Mouse (Mus musculus) B cell, adult 2 months (primary cell): Measurements from ENCODE around the gene Cd164.

Experiments used
- DNase-seq, 2 experiments: peaks; one replicate each; pipeline ENCODE4 v3.0.0; 2022

Gene Cd164

DNA sequence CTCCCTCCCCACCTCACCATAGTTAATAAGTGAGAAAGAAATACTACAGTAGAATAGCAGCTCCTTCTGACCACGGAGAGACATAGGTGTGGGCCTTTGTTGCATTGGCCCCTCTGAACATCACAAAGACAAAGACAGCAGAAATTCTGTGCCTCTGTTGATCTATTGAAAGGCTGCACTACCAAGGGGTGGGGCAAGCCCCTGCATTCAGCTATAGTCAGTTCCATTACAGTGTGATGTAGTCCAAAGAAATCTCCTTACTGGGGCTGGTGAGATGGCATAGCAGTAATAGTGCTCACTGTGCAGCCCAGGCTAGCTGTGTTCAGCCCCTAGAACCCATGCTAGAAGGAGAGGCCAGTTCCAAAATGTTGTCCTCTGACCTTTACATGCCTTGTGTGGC, 14.2 kb upstream of the Cd164 start:
- DNase-seq = no peak

DNA sequence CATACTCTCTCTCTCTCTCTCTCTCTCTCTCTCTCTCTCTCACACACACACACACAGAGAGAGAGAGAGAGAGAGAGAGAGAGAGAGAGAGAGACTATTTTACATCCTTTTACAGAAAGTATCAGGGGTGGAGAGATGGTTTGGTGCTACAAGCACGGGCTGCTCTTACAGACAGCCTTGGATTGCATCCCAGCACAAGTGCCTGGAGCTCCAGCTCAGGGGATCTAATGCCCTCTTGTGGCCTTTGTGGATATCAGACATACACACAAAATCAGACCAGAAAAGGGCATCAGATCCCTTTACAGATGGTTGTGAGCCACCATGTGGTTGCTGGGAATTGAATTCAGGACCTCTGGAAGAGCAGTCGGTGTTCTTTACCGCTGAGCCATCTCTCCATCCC, 13.8 kb upstream of the Cd164 start:
- DNase-seq = peak; percentile 58 to 65

DNA sequence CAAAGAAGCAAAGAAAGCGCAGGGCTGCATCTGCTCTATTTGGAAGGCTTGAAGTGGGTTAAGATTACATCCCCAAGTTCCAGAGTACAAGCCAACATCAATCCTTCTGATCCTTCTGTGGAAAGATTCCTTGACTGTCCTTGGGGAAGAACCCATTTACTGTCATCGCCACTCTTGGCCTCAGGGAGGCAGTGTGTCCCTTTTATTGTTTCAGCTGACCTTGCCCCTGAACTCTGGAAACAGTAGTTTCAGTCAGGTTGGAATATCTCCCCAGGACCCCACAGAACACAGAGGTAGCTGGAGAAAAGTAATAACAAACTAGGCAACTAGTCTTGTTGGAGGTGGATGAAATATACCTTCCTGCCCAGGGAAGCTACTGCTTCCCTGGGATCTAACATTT, 10.1 kb upstream of the Cd164 start:
- DNase-seq = peak; percentile 60 to 63

DNA sequence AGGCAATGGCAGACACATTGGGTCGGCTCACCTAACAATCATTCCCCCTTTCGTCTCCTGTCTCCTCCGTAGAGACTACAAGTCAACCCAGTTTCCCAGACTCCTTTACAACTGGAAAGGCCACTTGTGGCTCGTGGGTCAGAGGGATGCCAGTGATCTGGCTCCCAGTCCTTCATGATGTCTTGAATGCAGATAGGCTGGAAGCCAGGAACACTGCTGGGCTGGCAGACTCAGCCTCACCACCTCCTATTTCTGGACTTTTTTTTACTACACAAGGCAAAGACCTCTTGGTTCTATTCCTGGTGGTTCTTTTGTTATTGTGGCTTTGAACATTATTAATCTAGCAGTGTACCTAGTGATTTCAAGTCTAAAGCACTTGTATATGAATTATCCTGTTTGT, 4.9 kb upstream of the Cd164 start:
- no peak for DNase-seq

DNA sequence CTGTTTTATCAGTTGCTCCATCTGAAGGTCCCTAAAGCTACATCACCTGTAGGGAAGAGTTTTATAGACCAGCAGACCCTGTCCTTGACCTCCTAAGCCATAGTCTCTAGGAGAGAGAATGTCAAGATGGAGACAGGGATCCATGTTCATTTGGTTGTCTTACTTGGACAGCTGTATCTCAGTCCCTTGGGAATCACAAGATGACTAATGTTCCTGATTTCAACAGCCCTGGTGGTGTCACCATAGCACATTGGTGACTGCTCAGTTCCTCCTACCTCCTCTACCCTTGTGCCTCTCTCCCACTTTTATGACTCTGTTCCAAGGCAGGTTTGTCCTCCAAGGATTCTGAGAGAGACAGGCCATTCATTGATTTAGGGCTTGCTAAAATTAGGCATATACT, 4.3 kb upstream of the Cd164 start:
- DNase-seq = no peak

DNA sequence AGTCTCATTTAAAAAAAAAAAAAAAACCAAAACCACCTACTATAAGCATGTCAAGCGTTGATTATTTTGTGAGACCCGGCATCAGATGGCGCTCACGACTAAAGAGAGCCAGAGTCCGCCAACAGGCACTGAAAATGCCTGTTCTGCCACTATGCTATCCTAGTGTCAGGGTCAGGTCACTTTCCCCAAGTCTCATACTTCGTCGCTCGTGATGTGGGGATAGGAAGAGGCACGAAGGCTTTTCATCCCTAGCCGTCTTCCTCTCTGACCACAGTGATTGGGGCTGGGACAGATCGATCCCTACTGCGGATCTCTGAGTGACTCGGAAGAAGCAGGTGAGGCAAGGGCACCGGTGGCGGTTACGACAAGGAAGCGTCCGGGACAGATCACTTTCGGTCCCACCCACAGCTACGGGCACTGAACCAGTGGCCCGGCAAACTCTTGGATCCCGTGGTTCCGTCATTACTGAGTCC, 670 bp upstream of the Cd164 start:
- peak; percentile 84 to 87 for DNase-seq

DNA sequence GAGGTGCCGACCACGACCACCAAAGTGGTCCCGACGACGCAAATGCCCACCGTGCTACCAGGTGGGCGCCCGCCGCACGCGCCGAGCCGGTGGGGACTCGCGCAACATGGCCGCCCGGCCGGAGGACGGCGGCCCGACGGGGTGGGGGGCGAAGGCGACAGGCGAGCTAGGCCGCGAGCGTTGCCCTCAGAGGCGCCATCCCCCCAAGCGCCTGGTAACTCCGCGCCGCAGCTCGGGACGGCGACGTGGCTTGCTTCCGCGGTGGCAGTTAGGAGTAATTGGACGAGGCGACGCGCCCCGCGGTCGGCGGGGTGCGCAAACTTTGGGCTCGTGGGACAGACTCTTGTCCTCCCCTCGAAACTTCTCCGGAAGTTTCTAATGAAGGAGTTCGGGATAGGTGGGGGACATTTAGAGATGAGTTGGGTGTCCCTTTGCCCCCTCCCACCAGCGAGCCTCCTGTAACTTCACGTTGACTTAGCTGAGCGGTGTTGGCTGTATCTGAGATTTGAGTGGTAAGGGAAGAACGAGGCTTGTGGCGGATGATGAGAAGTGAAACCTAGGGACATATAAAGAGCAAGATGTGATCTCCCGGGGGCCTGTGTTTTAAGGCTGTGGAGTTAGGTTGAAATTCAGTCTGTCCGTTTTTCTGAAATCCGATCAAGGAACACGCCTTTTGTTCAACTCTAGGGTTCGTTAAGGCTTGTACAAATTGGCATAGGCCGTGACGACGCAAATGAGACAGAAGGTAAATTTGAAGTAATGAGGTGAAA, 611 bp downstream of the Cd164 start:
- peak; percentile 70 to 77 for DNase-seq

DNA sequence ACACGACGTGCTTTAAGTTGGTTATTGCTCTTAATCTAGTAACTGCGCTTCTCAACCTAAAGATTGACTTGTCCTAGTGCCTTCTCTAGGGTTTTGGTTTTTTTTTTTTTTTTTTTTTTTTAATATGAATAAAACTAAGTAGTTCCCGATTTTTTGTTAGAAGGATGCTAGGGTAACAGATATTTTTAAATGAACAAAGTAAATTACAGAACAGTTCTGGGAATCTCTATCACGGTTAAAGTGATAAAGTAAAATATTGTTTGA, 1.1 kb downstream of the Cd164 start:
- no peak for DNase-seq

DNA sequence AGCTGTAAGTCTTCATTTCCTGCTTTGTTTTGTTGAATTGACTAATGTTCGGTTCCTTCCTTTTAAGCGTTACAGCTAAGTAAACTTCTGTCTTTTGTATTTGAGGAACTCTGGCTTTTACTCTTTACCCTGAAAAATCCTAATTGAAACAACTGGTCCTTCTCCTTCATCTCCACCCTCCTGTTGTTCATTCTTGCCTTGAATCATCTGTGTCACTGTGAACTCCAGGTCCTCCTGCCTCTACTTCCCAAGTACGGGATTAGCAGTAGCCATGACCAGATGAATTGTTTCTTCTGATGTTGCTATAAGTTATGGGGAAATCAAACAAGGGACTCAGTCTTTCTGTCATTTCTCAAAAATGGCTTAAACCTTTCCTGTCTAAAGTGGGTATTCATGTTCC, 4.2 kb downstream of the Cd164 start:
- no peak for DNase-seq

DNA sequence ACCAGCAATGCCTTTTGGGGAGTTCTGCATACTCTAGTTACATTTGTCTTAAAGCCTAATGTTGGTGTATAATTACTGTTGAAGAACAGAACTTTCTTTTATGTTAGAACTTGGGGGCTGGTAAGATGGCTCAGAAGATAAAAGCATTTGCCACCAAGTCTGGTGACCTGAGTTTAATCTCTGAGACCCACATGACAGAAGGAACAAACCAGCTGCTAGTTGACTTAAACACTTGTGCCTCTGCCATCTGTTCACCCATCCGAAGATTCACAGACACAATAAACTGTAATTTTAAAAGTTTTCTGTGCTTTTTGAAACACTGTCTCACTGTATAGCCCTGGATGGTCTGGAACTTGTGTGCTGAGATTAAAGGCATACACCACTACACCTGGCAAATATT, 6.5 kb downstream of the Cd164 start:
- no peak for DNase-seq

DNA sequence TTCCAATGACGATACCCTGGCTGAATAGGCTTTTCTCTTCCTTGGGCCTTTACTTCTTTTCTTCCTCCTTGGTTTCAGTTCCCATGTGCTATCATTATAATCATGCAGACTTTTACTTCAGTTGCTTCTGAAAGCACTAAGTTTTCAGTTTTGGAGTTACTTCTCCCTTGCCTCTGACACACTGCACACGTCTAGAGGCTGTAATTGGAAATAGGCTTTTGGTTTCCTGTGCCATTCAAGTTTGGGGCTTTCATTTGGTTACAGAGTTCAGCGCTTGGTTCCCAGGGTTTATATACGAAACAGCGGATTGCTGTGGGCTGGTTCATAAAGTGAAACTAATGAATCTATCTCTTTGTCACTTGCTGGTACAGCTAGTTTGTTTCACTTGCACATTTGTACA, 10.8 kb downstream of the Cd164 start:
- no peak for DNase-seq

DNA sequence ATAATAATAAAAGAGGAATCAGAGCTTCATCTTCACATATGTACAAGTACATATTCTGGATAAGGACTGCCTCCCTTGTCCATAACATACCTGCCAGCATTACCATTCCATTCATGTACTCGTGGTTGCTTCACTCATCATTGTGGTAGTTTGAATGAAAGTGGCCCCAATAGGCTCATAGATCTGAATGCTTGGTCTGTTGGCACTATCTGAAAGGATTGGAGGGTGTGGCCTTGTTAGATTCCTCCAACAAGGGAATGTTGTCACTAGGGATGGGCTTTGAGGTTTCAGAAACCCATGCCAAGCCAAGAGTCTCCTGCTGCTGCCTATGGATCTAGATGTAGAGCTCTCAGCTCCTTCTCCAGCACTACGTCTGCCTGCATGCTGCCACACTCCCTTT, 16.8 kb downstream of the Cd164 start:
- DNase-seq = no peak

DNA sequence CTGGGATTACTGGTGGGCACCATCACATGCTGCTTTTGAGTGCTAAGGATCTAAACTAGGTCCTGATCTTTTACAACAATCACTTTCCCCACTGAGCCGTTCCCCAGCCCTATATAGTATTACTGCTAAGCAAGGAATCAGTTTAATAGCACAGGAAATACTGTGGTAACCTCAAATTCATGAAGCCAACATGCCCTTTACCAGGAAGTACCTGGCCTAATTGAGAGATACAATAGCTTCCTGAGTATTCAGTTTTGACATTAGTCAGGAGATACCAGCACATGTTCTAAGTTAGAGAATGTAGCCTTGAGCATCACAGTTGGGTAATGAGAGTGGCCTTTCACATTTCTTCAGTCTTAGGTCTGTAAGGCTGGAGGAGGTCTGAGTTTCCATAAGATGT, 17.5 kb downstream of the Cd164 start:
- DNase-seq = no peak

DNA sequence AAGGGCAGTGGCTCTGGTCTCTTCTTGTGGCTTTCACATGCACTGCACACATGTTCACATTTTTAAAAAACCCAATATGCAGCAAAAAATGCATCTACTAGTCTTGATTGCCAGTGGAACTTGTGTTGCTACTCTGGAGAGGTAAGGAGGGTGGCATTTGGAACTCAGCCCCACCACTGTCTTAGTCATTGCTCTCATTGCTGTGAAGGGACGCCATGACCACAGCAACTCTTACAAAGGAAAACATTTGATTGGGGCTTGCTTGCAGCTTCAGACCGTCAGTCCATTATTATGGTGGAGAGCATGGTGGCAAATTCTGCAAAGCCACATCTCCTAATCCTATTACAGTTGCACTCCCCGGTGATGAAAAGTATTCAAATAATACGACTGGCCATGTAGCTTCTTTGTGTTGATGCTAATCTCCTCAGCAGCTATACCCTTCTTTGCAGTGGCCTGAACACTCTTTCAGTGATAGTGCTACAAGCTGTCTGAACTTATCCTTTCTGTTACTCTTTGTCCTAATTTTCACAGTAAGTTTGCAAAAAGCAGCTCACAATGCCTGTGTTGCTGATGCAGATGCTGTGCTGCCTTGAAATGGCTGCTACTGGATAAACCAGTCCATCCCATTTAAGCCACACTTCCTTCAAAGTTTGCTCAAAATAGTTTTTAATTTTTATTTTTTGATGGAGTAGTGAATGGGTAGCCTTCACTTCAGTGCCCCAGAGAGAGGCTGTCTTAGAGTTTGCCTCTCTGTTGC, 18.2 kb downstream of the Cd164 start:
- DNase-seq = no peak

DNA sequence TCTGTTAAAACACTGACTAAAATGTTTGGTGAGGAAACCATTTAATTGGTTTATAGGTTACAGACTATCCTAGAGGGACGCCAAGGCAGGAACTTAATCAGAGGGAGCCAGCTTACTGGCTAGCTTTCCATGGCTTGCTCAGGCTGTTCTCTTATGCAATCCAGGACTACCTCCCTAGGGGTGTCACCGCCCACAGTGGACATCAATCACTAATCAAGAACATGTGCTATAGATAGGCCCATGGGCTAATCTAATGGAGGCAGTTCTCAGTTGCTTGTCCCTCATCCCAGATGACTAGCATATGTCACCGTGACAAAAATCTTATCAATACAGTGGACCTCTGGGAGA, 18.7 kb downstream of the Cd164 start:
- DNase-seq = no peak

DNA sequence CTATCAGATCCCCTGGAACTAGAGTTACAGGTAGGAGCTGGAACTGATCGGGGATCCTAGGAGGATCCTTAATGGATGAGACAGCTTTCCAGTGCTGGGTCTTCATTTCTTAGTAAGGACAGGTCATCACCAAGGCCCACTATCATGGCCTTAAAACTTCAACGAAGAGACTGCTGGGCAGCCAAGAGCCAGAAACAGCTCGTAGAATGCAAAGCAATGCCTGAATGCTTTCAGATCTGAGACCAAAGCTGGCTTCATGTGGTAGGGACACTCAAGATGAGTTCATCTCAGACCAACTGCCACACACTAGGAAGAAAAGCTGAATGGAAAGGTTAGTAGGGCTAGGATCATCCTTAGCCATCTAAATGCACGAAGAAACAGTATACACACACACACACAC, 19.8 kb downstream of the Cd164 start:
- no peak for DNase-seq

DNA sequence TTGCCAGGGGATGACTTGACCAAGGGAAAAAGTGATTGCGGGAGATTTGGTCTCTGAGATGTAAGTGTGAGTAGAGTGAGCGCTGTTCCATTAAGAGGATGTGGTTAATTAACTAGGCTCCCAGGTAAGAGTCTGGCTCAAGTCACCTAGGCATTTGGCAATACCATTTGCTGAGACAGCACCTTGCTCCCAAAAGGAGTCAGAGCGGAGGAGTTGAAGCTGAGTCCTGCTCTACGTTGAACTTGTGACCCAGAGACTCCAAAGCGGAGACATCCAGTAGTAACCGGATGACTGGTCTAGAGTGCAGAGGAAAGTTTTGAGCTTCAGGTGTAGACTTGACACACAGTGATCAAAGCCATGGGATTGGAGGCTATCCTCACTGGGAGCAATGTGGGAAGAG, 22.8 kb downstream of the Cd164 start:
- DNase-seq = no peak

DNA sequence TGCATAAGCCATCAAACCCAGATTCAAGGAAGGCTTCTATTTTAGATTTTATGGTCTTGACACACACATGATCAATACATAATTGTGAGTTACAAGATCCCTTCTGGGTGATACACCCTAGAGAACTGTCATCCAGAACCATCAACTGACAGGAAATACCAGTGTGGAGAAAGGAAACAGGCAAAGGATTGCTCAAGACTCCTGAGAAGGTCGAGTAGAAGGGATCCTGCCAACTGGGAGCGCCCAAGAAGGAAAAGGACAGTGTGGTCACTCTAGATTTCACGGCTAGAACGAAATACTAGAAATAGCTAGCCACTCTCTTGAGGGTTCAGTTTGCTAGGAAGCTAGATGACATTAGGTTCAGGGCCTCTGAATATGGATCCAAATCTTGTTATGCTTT, 24.2 kb downstream of the Cd164 start:
- no peak for DNase-seq

DNA sequence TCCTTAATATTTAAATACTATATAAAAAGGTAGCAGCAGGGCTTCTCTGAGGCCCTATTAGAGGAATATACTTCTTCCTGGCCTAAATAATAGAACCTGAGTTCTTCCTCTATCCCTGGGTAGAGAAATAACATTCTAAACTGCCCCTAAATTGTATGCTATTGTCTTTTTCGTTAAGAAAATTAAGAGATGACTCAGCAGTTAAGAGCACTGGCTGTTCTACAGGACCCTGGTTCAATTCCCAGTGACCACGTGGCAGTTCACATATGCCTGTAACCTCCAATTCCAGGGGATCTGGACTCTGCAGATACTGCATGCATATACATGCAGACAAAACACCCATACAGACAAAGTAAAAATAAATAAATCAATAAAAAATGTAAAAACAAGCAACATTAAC, 24.6 kb downstream of the Cd164 start:
- no peak for DNase-seq

DNA sequence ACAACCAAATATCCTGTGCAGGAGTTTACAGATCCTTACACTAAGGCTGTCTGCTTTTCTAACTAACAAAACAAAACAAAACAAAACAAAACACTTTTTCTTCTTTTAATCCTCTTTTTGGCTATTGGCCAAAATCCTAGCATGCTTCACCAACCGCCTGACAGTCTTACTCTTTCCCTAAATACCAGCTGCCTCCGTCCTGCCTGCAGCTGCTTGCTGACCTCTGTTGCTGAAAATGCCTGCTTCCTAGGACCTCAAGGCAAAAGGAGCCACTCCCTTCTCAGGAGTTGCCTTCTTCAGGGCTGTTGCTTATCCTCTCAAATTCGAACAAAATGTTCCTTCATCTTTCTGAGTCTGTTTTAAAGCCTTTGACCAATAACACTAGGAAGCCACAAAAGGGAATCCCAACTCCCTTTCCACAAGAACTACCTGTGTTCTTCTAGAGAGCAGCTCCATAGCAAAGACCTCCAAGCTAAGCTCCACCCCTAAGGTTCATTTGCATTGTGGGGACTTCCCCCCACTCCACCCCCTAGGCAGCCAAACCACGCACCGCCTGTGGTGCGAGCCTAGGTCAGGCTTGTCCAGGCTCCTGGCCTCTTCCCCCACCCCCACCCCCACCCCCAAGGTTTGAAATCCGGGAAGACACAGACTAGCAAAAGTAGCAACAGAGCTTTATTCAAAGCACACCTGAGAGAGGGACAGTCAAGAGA, 25.4 kb downstream of the Cd164 start:
- peak; percentile 61 to 70 for DNase-seq

DNA sequence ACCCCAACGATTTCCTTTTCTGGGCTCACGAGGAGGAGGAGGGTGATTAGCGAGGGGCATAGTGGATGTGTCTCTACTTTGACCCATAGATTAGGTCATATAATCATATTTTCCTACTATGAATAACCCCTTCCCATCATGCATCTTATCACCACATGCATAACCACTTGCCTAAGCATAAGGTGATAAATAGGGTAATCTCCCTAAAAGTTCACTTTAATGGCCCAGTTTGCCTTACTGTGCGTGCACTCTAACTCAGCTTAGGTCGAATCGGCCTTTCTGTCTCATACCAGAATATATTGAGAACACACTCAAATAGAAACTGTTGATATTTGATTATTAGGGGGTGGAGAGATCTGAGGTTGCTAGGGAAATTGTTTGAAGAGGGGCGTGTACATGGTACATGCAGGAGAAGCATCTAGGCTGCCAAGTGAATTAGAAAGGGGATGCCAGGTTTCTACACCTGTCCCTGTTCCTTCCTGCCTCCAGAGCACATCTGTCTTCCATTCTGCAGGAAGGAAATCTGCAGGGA, 26.1 kb downstream of the Cd164 start:
- no peak for DNase-seq

DNA sequence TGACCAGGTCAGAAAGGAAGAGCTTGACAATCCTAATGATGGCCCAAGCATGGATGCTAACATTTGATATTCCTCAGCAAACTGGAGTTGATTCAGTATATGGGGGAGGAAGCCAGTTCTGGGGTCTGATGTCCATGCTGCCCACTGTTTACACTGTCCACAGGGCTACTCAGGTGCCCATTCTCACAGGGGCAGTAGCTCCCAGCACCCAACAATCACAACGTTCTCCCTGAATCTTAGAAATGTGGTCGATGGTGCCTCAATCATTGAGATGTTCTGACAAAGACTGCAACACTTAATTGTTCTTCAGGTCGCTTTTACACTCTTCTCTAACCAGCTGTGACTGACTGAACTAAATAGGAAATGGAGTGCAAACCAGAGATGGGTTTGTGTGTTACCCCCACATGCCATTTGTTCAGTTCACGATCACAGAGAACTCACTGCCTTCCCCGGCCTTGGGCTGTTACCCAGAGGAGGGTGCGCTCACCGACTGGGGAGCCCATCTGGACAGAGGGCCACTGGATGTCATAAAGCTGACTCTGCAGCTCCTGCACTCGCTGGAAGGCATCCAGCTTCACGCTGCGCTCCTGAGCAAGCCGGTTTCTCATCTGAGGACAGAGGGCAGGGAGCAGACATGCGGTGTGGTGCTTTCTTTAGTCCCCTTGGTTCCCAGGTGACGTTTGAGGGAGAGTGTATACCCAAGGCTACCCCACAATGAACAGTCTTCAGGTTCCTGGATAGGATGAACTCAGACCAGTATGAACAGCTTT, 27.4 kb downstream of the Cd164 start:
- no peak for DNase-seq

DNA sequence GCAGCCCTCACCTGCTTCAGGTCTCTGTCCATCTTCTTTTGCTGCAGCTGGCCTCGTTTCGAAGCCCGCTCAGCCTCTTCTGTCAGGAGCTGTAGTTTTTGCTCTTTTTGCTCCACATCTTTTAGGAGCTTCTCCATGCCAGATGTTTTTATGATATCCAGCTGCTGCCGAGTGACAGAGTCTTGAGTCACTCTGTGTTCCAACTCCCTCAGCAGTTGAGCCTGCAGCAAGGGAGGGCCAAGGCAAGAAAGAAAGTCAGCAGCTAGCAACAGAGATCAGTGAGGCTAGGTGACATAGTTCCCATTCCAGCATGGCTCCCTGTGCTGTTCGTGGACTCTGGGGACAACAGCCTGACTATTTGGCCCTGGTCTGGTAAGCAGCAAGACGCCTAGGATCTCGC, 31.5 kb downstream of the Cd164 start:
- DNase-seq = no peak
